Mouse (Mus musculus) liver, embryonic 14.5 days (tissue): Measurements from ENCODE around the gene Prss54.

Experiments
- CTCF ChIP-seq: IDR thresholded peaks from 2 replicates; pipeline ENCODE4 v1.5.1; 2016; ENCODE audit warnings: antibody characterized with exemption, low read depth, control low read depth
- EP300 ChIP-seq: IDR thresholded peaks from 2 replicates; pipeline ENCODE4 v1.6.1; 2016; ENCODE audit warnings: antibody characterized with exemption, low read depth

GRCm38 (mm10) chr8:95528750-95529310 lies 47.3 kb downstream of the Prss54 start:
- TF ChIP-seq EP300: no peak
- TF ChIP-seq CTCF: peak; percentile 30; the same call in 1 of the 2 replicates
